ENCODE assay signal across 8 mouse cellular contexts in the genomic region with DNA sequence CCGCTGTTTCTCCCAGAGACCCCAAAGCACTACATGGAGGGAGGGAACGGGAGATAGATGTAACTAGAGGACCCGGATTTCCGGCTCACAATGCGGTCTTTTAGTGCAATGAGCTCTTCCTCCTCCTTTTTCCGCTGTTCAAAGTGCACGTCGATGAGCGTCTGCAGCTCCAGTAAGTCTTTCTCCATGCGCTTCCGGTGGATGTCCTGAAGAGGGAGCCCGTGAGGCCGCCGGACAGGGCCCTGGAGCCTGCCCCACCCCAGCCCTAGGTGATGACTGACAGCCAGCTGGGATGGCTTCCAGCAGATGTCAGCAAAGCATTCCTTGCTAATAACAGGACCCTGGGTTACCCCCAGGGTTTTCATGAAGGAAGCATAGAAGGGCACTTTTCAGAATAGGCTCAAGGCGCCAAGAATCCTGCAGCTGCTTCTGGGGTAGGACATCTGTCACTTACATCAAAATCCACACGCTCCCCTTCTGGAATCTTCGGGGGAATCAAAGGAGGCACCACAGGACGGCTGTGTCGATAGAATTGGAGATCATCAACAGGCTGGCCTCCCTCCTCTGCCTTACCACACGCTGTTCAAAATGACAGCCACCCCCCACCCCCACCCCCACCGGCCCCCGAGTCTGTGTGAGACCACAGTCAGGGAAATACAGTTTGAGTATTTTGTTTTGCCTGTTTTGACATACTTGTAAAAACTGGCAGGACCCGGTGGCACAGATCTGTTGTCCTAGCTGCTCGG. TPM values are rescaled to one million over a fixed set of nuclear protein-coding genes. Genes with fewer than 3 reads are reported as not detected.
DNase-seq lines count a peak whose midpoint lies in the region; ATAC-seq and TF ChIP-seq lines count a peak whose summit lies in the region.

No protein-coding gene starts in this region.

- TF ChIP-seq CTCF in kidney, postnatal 0 days (IDR thresholded peaks at IDR 0.05; ENCODE audit: low read depth) = peak; percentile 85
- TF ChIP-seq CTCF in lung, postnatal 0 days (IDR thresholded peaks at IDR 0.05) = peak; percentile 92

- no peak overlapping the region for H3K4me3 ChIP-seq in embryonic facial prominence, embryonic 14.5 days (ENCODE audit: low read depth, low read length)
- peak overlapping the region; percentile 11 to 24 for H3K4me3 ChIP-seq in heart, embryonic 14.5 days (ENCODE audit: control insufficient read depth in 1 of 2, insufficient read depth in 1 of 2, low read depth in 1 of 2, low read length in 2 of 2)
- H3K4me3 ChIP-seq in kidney, postnatal 0 days (replicated peaks; ENCODE audit: low read depth, low read length) = no peak overlapping the region
- H3K4me3 ChIP-seq in lung, postnatal 0 days (ENCODE audit: low read depth, low read length) = no peak overlapping the region

- H3K4me2 ChIP-seq in embryonic facial prominence, embryonic 14.5 days (ENCODE audit: low read depth, low read length) = peak overlapping the region; percentile 29
- peak overlapping the region; percentile 59 for H3K4me2 ChIP-seq in heart, embryonic 14.5 days (ENCODE audit: low read length)
- peak overlapping the region; percentile 37; the same call in 1 of the 2 replicates for H3K4me2 ChIP-seq in kidney, postnatal 0 days (ENCODE audit: low read length)
- 0 out of 2 replicates have a peak overlapping the region, but pooled peaks have one; percentile 2 for H3K4me2 ChIP-seq in lung, postnatal 0 days (replicated peaks; ENCODE audit: low read depth, low read length)

- peaks cover 8% of the 10 kb centered on the region; the same call in 1 of the 2 replicates for H3K4me1 ChIP-seq in embryonic facial prominence, embryonic 14.5 days (ENCODE audit: control insufficient read depth, insufficient read depth, low read length)
- H3K4me1 ChIP-seq in heart, embryonic 14.5 days (ENCODE audit: control insufficient read depth in 2 of 2, insufficient read depth in 2 of 2, low read length in 2 of 2) = peaks cover 41 to 61% of the 10 kb centered on the region in 2 experiments
- H3K4me1 ChIP-seq in kidney, postnatal 0 days (replicated peaks; ENCODE audit: insufficient read depth, low read length) = 0 out of 2 replicates have a peak, but pooled peaks cover 6% of the 10 kb centered on the region
- no peaks in the 10 kb centered on the region for H3K4me1 ChIP-seq in lung, postnatal 0 days (ENCODE audit: insufficient read depth, low read depth, low read length)

- WGBS in embryonic facial prominence, embryonic 14.5 days = 11% methylated on average over 24 of the region's 24 CpGs
- WGBS in heart, embryonic 14.5 days = 6% methylated on average over 24 of the region's 24 CpGs
- WGBS in kidney, postnatal 0 days = 16% methylated on average over 24 of the region's 24 CpGs
- 14% methylated on average over 24 of the region's 24 CpGs for WGBS in lung, postnatal 0 days

- H3K36me3 ChIP-seq in embryonic facial prominence, embryonic 14.5 days (ENCODE audit: control insufficient read depth, insufficient read depth, low read length) = no peaks in the 10 kb centered on the region
- peaks cover 23% of the 10 kb centered on the region for H3K36me3 ChIP-seq in heart, embryonic 14.5 days (ENCODE audit: control insufficient read depth, insufficient read depth, low read length)
- H3K36me3 ChIP-seq in kidney, postnatal 0 days (ENCODE audit: insufficient read depth, low read length) = no peaks in the 10 kb centered on the region
- H3K36me3 ChIP-seq in lung, postnatal 0 days (ENCODE audit: insufficient read depth, low read length) = no peaks in the 10 kb centered on the region

- peak; percentile 55 to 73 for DNase-seq in CD8-positive naive resting alpha-beta T cell, adult 2 months (ENCODE audit: low read depth in 2 of 2, low spot score in 2 of 2)
- peak; percentile 77 for DNase-seq in adrenal gland, adult 2 months
- peak; percentile 92 for DNase-seq in embryonic facial prominence, embryonic 14.5 days (ENCODE audit: low spot score)
- peak; percentile 89 for DNase-seq in kidney, postnatal 0 days (ENCODE audit: low spot score)
- DNase-seq in lung, postnatal 0 days (ENCODE audit: low spot score) = peak; percentile 93
- DNase-seq in retina, adult 2 months (ENCODE audit: low read depth, low spot score) = peak; percentile 59
- DNase-seq in thymus, postnatal 4 days = peak; percentile 83

- no peaks in the 10 kb centered on the region for H3K9me3 ChIP-seq in embryonic facial prominence, embryonic 14.5 days (ENCODE audit: control insufficient read depth, low read length)
- H3K9me3 ChIP-seq in heart, embryonic 14.5 days (ENCODE audit: control insufficient read depth, low read length) = no peaks in the 10 kb centered on the region
- H3K9me3 ChIP-seq in kidney, postnatal 0 days (replicated peaks; ENCODE audit: low read length) = no peaks in the 10 kb centered on the region
- H3K9me3 ChIP-seq in lung, postnatal 0 days (ENCODE audit: low read length) = no peaks in the 10 kb centered on the region

- peak; percentile 81 for ATAC-seq in embryonic facial prominence, embryonic 14.5 days (ENCODE audit: low read depth)
- ATAC-seq in heart, embryonic 14.5 days (ENCODE audit: insufficient number of reproducible peaks, insufficient read depth, low FRiP score, low read depth) = peak; percentile 84
- ATAC-seq in kidney, postnatal 0 days (replicated peaks; ENCODE audit: low FRiP score, low read depth) = peak; percentile 73
- peak; percentile 88 for ATAC-seq in lung, postnatal 0 days

- TF ChIP-seq EP300 in lung, postnatal 0 days (IDR thresholded peaks at IDR 0.05) = peak; percentile 64

- H3K9ac ChIP-seq in embryonic facial prominence, embryonic 14.5 days (ENCODE audit: low read depth, low read length) = no peak overlapping the region; the same call in 1 of the 2 replicates
- H3K9ac ChIP-seq in heart, embryonic 14.5 days (ENCODE audit: low read length) = peak overlapping the region; percentile 69
- H3K9ac ChIP-seq in kidney, postnatal 0 days (ENCODE audit: low read depth, low read length) = no peak overlapping the region
- no peak overlapping the region for H3K9ac ChIP-seq in lung, postnatal 0 days (replicated peaks; ENCODE audit: low read depth)

- H3K27ac ChIP-seq in embryonic facial prominence, embryonic 14.5 days (replicated peaks; ENCODE audit: low read depth, low read length) = no peak overlapping the region; the same call in 1 of the 2 replicates
- peak overlapping the region; percentile 79 to 82 for H3K27ac ChIP-seq in heart, embryonic 14.5 days (replicated peaks in 1 of 2; ENCODE audit: control insufficient read depth in 1 of 2, insufficient read depth in 1 of 2, low read depth in 2 of 2, low read length in 2 of 2)
- H3K27ac ChIP-seq in kidney, postnatal 0 days = no peak overlapping the region
- H3K27ac ChIP-seq in lung, postnatal 0 days (ENCODE audit: low read length) = 0 out of 2 replicates have a peak overlapping the region, but pooled peaks have one; percentile 32

- H3K27me3 ChIP-seq in embryonic facial prominence, embryonic 14.5 days (replicated peaks; ENCODE audit: control insufficient read depth, insufficient read depth, low read length) = no peaks in the 10 kb centered on the region
- H3K27me3 ChIP-seq in heart, embryonic 14.5 days (ENCODE audit: control insufficient read depth, insufficient read depth, low read length) = no peaks in the 10 kb centered on the region
- no peaks in the 10 kb centered on the region for H3K27me3 ChIP-seq in kidney, postnatal 0 days (ENCODE audit: insufficient read depth, low read length)
- H3K27me3 ChIP-seq in lung, postnatal 0 days (replicated peaks; ENCODE audit: insufficient read depth, low read length) = no peaks in the 10 kb centered on the region

RNA-seq across cellular contexts. Expression of a gene that starts 6.1 kb away (rescaled TPM):
- 1 to 10 TPM in 1 of 2 experiments, under 1 TPM in 1; 0.37 to 1.6 TPM for total RNA-seq in adrenal gland, adult 2 months (2021)
- 0.17 TPM in 1 of 2 replicates, not detected in the other for polyA plus RNA-seq in adrenal gland, adult 2 months (2012; rRNA removed)
- 405 and 459 TPM in 2 replicates for polyA plus RNA-seq in embryonic facial prominence, embryonic 14.5 days (2014; fragmentation: Nextera tagmentation; extraction: Ambion mirVana)
- polyA plus RNA-seq in heart, embryonic 14.5 days (2014; fragmentation: Nextera tagmentation; extraction: Ambion mirVana) = 479 and 551 TPM in 2 replicates
- 10.8 and 15.2 TPM in 2 replicates for polyA plus RNA-seq in kidney, postnatal 0 days (2015; fragmentation: Nextera tagmentation; extraction: Ambion mirVana)
- polyA plus RNA-seq in lung, postnatal 0 days (2015; fragmentation: Nextera tagmentation; extraction: Ambion mirVana) = 14.0 and 17.8 TPM in 2 replicates

RNA-seq across cellular contexts. Expression of a gene that starts 8.6 kb away (rescaled TPM):
- 100 to 1,000 TPM in 1 of 2 experiments, 10 to 100 TPM in 1; 93.3 to 102 TPM for total RNA-seq in adrenal gland, adult 2 months (2021)
- polyA plus RNA-seq in adrenal gland, adult 2 months (2012; rRNA removed) = 101 and 164 TPM in 2 replicates
- 49.2 and 50.8 TPM in 2 replicates for polyA plus RNA-seq in embryonic facial prominence, embryonic 14.5 days (2014; fragmentation: Nextera tagmentation; extraction: Ambion mirVana)
- 41.7 and 47.7 TPM in 2 replicates for polyA plus RNA-seq in heart, embryonic 14.5 days (2014; fragmentation: Nextera tagmentation; extraction: Ambion mirVana)
- 31.3 and 33.8 TPM in 2 replicates for polyA plus RNA-seq in kidney, postnatal 0 days (2015; fragmentation: Nextera tagmentation; extraction: Ambion mirVana)
- polyA plus RNA-seq in lung, postnatal 0 days (2015; fragmentation: Nextera tagmentation; extraction: Ambion mirVana) = 52.6 and 55.4 TPM in 2 replicates

RNA-seq across cellular contexts. Expression of a gene that starts 14.0 kb away (rescaled TPM):
- total RNA-seq in adrenal gland, adult 2 months (2021) = 1 to 10 TPM in 1 of 2 experiments, not detected in 1; 1.7 TPM
- 3.3 and 4.7 TPM in 2 replicates for polyA plus RNA-seq in adrenal gland, adult 2 months (2012; rRNA removed)
- polyA plus RNA-seq in embryonic facial prominence, embryonic 14.5 days (2014; fragmentation: Nextera tagmentation; extraction: Ambion mirVana) = 2.6 and 3.4 TPM in 2 replicates
- polyA plus RNA-seq in heart, embryonic 14.5 days (2014; fragmentation: Nextera tagmentation; extraction: Ambion mirVana) = 2,958 and 3,056 TPM in 2 replicates
- 5.6 and 6.3 TPM in 2 replicates for polyA plus RNA-seq in kidney, postnatal 0 days (2015; fragmentation: Nextera tagmentation; extraction: Ambion mirVana)
- polyA plus RNA-seq in lung, postnatal 0 days (2015; fragmentation: Nextera tagmentation; extraction: Ambion mirVana) = 81.3 and 95.6 TPM in 2 replicates

RNA-seq across cellular contexts. Expression of a gene that starts 22.2 kb away (rescaled TPM):
- total RNA-seq in adrenal gland, adult 2 months (2021) = under 1 TPM; 0.66 to 0.98 TPM
- polyA plus RNA-seq in adrenal gland, adult 2 months (2012; rRNA removed) = 2.7 and 3.0 TPM in 2 replicates
- 1.2 and 1.4 TPM in 2 replicates for polyA plus RNA-seq in embryonic facial prominence, embryonic 14.5 days (2014; fragmentation: Nextera tagmentation; extraction: Ambion mirVana)
- polyA plus RNA-seq in heart, embryonic 14.5 days (2014; fragmentation: Nextera tagmentation; extraction: Ambion mirVana) = 0.15 and 0.51 TPM in 2 replicates
- polyA plus RNA-seq in kidney, postnatal 0 days (2015; fragmentation: Nextera tagmentation; extraction: Ambion mirVana) = 2.0 and 2.5 TPM in 2 replicates
- 3.3 and 3.4 TPM in 2 replicates for polyA plus RNA-seq in lung, postnatal 0 days (2015; fragmentation: Nextera tagmentation; extraction: Ambion mirVana)

RNA-seq across cellular contexts. Expression of a gene that starts 37.3 kb away (rescaled TPM):
- 10 to 100 TPM in 1 of 2 experiments, 1 to 10 TPM in 1; 7.7 to 11.6 TPM for total RNA-seq in adrenal gland, adult 2 months (2021)
- 4.1 and 5.2 TPM in 2 replicates for polyA plus RNA-seq in adrenal gland, adult 2 months (2012; rRNA removed)
- polyA plus RNA-seq in embryonic facial prominence, embryonic 14.5 days (2014; fragmentation: Nextera tagmentation; extraction: Ambion mirVana) = 5.8 and 8.1 TPM in 2 replicates
- polyA plus RNA-seq in heart, embryonic 14.5 days (2014; fragmentation: Nextera tagmentation; extraction: Ambion mirVana) = 0.55 and 0.78 TPM in 2 replicates
- 6.4 and 6.6 TPM in 2 replicates for polyA plus RNA-seq in kidney, postnatal 0 days (2015; fragmentation: Nextera tagmentation; extraction: Ambion mirVana)
- polyA plus RNA-seq in lung, postnatal 0 days (2015; fragmentation: Nextera tagmentation; extraction: Ambion mirVana) = 7.1 and 8.1 TPM in 2 replicates

Comparison
In these comparisons a context has a peak if more than half of its experiments do, and no peak if none do; other contexts are left out.
1. H3K27ac ChIP-seq: peak in heart, embryonic 14.5 days (2 of 2) and lung, postnatal 0 days (single experiment); none in embryonic facial prominence, embryonic 14.5 days (single experiment) and kidney, postnatal 0 days (single experiment).
2. H3K4me2 ChIP-seq: peak in every context shown above with its lines; median percentile 59 in heart, embryonic 14.5 days; 37 in kidney, postnatal 0 days; 29 in embryonic facial prominence, embryonic 14.5 days; 2 in lung, postnatal 0 days.
3. H3K4me3 ChIP-seq: peak in heart, embryonic 14.5 days (2 of 2); none in embryonic facial prominence, embryonic 14.5 days (single experiment), kidney, postnatal 0 days (single experiment) and lung, postnatal 0 days (single experiment).
4. RNA of a gene that starts 6.1 kb away (polyA plus RNA-seq): 479 to 551 TPM in heart, embryonic 14.5 days and 405 to 459 TPM in embryonic facial prominence, embryonic 14.5 days; 14.0 to 17.8 TPM in lung, postnatal 0 days, 10.8 to 15.2 TPM in kidney, postnatal 0 days and 0.17 TPM in adrenal gland, adult 2 months; every median in the first group is over 10 times any median in the second.
5. RNA of a gene that starts 14.0 kb away (polyA plus RNA-seq): 2,958 to 3,056 TPM in heart, embryonic 14.5 days; 81.3 to 95.6 TPM in lung, postnatal 0 days, 5.6 to 6.3 TPM in kidney, postnatal 0 days, 3.3 to 4.7 TPM in adrenal gland, adult 2 months and 2.6 to 3.4 TPM in embryonic facial prominence, embryonic 14.5 days; every median in the first group is over 10 times any median in the second.
6. Peak in every context shown above with its lines, with median percentiles within 50 percentile points of each other: DNase-seq and ATAC-seq.